Mouse (Mus musculus) brain, embryonic 18.5 days (tissue): ENCODE measurements around the gene Cdc42ep4.

Source experiments
- DNase-seq: peaks from one replicate; pipeline ENCODE4 v3.0.0-alpha.2; 2012; ENCODE audit warnings: low read depth, low spot score

The Cdc42ep4 gene

GRCm38 (mm10) chr11:113725235-113726048, 26.2 kb downstream of the Cdc42ep4 start:
- DNase-seq: no peak

GRCm38 (mm10) chr11:113722405-113723090, 29.1 kb downstream of the Cdc42ep4 start:
- no peak for DNase-seq

DNA sequence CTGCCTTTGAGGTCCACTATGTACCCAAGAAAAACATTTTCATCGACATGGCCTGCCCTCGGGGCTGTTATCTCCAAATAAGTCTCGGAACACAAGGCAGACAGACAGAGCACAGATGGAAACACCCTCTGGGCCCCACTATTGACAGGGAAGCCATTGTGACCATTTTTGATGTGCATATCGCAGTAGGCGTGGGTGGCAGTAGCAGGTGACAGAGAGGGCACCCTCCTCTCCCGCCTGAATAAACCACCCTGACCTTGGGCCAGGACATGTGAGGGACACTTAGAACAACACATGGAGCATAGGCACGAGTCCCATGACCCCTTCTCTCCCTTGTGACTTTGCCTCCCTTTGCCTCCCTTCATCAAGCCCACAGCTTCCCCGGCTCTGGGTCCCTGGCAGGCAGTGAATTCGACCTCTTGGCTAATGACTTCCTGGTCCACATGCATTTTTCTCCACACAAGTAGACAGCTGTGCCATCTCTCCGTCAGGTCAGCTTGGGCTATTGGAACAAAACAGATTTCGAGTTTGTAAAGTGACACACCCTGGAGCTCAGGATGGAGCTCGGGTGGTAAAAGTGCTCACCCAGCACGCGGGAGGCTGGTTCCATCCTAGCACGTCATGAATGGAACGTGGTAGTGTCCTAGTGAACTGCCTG, 33.8 kb downstream of the Cdc42ep4 start:
- DNase-seq: no peak

GRCm38 (mm10) chr11:113716132-113716531, 35.5 kb downstream of the Cdc42ep4 start:
- no peak for DNase-seq

DNA sequence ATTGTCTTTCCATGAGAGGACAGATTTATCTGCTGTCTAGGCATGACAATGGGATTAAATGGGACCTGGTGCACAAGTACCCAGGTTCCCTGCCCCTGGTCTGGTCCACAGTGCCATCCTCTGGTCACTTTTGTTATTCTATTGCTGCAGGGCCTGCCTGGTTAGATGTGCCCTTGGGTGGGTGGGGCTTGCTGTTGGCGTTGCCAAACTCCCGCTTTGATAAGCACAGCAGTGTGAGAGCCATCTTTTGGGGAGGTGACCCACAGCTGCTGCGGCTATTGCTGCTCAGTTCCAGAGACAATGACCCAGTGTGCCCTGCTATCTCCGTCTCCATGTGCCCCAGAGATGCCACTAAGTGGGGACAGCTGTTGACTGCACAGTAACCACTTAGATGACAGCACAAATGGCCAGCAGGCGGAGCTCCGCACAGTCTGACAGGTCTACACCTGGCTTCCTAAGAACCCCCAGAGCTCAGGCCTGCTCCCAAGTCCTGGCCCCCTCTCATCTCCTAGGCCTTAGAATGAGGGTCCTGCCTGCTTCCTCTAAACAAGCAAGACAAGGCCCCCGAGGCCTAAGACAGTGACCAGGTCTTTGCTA, 36.5 kb downstream of the Cdc42ep4 start:
- DNase-seq: no peak

DNA sequence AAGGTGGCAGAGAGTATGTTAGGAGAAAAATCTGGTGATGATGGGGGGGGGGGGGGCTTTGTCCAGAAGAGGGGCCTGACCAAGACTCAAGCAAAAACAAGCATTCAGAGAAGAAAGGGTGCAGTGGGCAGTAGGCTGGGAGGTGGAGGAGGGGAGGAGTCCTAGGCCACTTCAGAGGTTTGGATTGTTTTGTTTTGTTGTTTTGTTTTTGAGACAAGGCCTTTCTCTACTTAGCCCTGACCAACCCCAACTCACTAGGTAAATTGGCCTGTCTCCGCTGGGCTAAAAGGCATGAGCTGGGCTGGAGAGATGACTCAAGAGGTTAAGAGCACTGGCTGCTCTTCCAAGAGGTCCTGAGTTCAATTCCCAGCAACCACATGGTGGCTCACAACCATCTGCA, 40.6 kb downstream of the Cdc42ep4 start:
- DNase-seq: no peak

GRCm38 (mm10) chr11:113710257-113710777, 41.4 kb downstream of the Cdc42ep4 start:
- no peak for DNase-seq

GRCm38 (mm10) chr11:113709731-113710256, 41.9 kb downstream of the Cdc42ep4 start, which contains the start of gene Cpsf4l:
TSS of gene Cpsf4l (minus strand) at chr11:113710017.
- no peak for DNase-seq

DNA sequence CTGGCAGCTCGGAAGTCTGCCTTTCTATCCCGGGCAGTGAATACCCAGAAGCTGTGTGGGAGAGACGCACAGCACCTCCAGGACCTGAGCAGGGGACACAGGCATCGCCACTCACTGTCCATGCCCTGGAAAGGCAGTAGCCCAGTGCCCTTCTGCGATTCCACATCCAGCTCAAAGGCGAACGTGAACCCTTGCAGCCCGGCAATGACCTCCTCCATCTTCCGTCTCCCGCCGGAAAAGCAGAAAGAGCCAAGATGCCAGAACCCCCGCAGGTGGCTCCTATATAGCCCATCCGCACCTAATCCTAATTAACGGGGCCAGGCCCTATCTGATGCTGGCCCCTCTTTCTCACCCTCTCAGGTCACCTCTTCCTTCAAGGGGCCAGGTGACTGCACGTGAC, 42.4 kb downstream of the Cdc42ep4 start:
- DNase-seq: no peak

DNA sequence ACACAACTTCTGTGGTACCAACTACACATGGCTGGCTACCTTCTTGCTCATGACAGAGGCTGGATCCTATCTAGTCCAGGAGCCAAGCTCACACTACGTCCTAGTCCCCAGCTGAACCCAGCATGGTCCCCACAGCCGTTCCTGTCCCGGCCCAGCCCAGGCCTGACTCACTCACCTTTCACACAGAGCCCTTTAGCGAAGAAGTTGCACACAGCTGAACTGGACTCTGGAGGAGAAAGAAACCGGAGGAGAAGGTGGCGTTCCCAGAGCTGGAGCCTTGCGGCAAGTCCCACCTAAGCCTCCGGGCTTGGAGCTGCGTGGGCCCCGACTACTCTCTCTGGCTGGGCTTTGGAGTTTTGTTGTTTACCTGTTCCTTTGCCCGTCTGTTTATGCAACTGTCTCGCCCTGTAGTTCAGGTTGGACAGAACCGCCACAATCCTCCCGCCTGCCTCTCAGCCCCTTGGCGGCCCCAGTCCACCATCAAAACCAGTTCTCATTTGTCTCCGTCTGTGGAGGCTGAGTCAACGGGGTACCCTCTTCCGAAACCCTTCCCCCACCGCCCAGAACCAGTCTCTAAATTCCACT, 43.0 kb downstream of the Cdc42ep4 start:
- DNase-seq: no peak

DNA sequence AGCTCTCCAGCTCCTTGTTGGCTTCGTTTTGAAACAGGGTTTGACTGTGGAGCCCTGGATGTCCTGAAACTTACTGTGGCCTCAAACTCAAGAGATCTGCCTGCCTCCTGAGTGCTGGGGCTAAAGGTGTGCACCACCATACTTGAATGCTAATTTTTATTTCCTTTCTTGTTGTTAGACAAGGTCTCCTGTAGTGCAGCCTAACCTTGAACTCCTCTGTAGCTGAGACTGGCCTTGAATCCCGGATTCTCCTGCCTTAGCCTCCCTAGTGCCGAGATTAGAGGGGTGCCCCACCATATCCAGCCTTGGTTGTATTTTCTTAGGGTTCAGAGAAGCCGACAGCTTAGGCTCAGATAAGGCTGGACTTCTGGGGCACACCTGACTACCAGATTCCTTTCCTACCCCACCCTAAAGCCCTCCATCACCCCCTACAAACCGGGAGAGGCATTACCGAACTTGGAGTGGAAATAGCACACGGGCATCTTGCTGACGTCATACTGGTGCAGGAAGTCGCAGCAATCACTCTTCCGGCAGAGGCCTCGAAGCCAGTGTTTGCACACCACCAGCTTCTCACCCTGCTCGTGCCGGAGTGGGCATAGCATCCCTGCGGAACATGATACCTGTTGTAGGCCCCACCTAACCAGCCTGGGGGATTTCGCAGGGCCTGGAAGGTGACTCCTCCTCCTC, 45.6 kb downstream of the Cdc42ep4 start:
- DNase-seq: no peak

GRCm38 (mm10) chr11:113703758-113704157, 47.9 kb downstream of the Cdc42ep4 start:
- peak; percentile 46 for DNase-seq

GRCm38 (mm10) chr11:113699643-113700042, 52.0 kb downstream of the Cdc42ep4 start:
- no peak for DNase-seq

- DNase-seq: no peak
Observed at GRCm38 (mm10) chr11:113698013-113698545, 53.6 kb downstream of the Cdc42ep4 start.

- no peak for DNase-seq
Observed at GRCm38 (mm10) chr11:113697571-113697970, 54.1 kb downstream of the Cdc42ep4 start.

DNA sequence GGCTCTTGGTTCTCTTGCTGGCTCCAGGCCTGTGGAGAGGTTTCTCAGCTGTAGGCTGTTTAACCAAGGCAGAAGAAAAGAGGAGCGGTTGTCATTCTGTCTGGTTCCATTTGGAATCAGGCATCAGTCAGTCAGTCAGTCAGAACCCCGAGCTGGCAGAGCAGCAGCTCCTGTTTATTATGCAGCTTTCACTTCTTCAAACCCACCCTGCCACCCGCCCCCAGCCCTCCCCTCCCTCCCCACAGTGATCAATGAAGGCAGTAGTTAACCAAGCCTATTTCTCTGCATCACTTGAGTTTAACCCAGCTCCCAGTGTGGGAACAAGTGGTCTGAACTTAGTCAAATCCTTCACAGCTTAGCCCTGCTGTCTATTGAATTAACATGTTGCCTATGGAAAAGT, 59.8 kb downstream of the Cdc42ep4 start:
- no peak for DNase-seq

DNA sequence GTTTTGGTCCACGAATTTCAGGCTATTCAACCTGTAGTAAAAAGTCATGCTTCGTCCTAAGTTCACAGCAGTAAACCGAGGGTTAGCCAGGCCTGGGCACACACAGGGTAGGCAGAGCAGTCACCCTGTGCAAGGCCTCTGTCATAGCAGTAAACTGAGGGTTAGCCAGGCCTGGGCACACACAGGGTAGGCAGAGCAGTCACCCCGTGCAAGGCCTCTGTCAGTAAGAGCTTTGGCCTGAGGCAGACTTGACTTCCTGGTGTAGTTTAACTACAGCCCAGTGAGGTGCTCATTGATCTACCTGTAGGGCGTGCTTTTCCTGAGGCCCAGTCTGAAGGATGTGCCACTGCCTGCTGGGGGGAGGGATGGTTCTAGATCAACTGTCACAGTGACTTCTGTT, 60.4 kb downstream of the Cdc42ep4 start:
- DNase-seq: no peak

DNA sequence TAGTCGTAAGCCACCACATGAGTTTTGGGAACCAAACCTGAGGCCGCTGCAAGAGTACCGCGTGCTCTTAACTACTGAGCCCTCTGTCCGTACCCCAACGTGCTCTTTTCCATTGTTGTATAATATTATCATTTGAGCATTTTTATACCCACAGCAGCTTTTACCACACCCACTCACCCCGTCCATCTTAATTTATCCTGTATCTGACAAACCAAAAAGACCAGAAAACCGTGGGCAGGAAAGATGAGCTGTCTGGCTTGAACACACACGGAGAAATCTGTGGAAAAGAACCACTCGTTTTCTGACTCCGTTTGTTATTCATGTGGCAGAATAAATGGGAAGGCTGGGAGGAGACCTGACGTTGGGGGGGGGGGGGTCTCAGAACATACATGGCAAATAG, 61.2 kb downstream of the Cdc42ep4 start:
- no peak for DNase-seq

DNA sequence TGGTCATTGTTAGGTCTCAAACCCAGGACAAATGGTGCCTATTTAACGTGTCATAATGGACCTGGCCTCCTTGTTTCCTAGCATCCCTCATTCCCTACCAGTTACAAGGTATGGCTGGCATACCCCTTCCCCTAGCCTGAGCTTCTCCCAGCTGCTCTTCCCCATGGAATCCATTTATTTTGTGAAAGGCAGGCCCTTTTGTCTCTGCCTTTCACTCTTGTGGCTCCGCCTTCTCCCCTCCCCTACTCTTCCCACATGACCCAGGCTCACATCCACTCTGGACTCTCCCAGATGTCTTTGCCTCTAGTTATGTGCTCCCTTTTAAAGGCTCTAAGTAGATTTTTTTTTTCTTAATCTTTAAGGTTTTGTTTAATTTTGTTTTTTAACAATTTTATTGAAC, 64.7 kb downstream of the Cdc42ep4 start:
- no peak for DNase-seq

DNA sequence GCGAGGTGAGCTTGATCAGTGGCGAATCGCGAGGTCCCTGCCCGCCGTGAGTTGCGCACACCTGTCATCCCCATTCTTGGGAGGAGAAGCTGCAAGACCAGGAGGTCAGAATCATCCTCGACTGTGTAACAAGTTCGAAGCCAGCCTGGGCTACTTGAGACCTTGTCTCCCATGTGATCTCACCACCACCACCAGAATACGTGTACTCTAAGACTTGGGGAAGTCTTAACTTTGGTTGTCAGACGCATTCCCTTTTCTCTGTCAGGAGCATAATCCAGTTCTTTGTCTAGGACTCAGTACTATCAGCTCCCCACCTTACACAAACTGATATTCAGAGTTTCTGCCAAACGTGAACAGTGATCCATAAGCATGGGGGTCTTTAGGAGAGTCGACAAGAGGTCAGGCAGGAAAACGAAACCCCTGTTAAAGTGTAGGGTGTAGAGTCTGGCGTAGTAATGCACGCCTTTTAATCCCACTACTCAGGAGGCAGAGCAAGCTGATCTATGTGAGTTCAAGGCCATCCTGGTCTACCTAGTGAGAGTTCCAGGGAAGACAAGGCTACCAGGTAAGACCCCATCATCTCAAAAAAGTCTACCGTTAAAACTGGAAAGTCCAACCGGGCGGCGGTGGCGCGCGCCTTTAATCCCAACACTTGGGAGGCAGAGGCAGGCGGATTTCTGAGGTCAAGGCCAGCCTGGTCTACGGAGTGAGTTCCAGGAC, 66.8 kb downstream of the Cdc42ep4 start:
- no peak for DNase-seq
